Mouse (Mus musculus): Measurements from ENCODE around the gene Cox18. TPM values are rescaled to one million over a fixed set of nuclear protein-coding genes. Genes with fewer than 3 reads are reported as not detected.
A peak's percentile ranks its signal among the peaks of the same experiment; 100 is the strongest.

Gene Cox18
- polyA plus RNA-seq, 1 experiment from 2014 or later, result 36.3 TPM

DNA sequence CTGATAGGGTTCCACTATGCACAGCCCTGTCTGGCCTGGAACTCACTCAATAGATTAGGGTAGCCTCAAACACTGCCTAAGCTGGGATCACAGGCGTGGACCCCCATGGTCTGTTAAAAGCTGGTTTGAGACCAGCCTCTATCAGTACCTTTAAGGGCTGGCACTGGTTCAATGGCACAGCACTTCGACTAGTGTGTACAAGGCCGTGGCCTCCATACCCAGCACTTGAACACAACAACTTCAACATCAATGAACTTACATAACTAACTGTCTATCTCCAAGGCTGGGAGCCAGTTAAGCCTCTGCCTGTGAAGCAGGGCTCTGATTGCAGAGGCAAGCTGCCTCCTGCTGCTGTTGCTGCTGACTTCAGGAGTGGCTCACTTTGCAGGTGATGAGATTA, 6.0 kb downstream of the Cox18 start:
- Histone ChIP-seq H3K27me3 (replicated peaks; ENCODE audit: low read depth, poor library complexity, severe bottlenecking) (no peaks in the 10 kb centered on the region), H3K4me1 (peaks cover 4% of the 10 kb centered on the region), H3K9me3 (no peaks in the 10 kb centered on the region), H3K36me3 (replicated peaks) (peaks cover 76% of the 10 kb centered on the region), H3K27ac (replicated peaks) (no peak overlapping the region), H3K4me3 (no peak overlapping the region)
- no peak for DNase-seq (ENCODE audit: low spot score)
- 95% methylated on average over 3 of the region's 3 CpGs for whole genome bisulfite sequencing

DNA sequence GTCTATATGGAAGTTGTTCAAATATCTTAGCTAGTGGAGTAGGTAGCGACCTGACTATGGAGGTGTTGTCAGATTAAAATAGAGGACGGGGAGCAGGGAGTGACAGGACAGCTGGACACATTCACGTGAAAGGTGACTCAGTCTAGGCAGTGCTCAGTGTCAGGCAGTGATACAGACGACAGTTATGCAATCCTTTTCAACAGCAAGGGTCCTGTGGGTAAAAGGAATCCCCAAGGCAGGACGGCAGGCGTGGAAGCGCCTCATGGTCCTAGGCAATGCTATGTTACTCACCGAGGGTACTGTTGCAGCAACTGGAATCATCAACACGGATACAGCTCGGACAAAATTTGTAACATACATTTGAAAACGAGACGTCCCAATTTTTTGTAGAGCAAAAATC, 6.6 kb downstream of the Cox18 start:
- Histone ChIP-seq H3K27me3 (replicated peaks; ENCODE audit: low read depth, poor library complexity, severe bottlenecking) (no peaks in the 10 kb centered on the region), H3K4me1 (no peaks in the 10 kb centered on the region), H3K36me3 (replicated peaks) (peaks cover 76% of the 10 kb centered on the region), H3K27ac (replicated peaks) (no peak overlapping the region), H3K4me3 (no peak overlapping the region), H3K9me3 (no peaks in the 10 kb centered on the region)
- 94% methylated on average over 12 of the region's 12 CpGs for WGBS
- no peak for DNase-seq (ENCODE audit: low spot score)

DNA sequence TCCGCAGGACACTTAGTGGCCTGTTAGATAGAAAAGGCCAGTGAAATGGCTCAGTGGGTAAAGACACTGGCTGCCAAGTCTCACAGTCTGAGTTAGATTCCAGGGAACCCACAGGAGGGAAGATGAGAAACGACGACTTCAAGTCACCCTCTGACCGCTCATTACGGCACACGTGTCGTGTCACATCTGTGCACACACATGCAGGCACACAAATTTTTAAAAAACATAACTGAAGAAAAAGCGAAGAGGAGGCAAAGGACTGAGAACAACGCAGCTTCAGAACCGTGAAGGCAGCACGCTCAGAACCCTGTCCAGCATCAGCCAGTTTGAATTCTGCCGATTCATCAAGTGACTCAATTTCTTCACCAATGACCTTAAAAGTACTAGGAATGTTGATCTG, 10.4 kb downstream of the Cox18 start:
- H3K9me3 ChIP-seq, result no peaks in the 10 kb centered on the region
- H3K27me3 ChIP-seq (replicated peaks; ENCODE audit: low read depth, poor library complexity, severe bottlenecking), result no peaks in the 10 kb centered on the region
- H3K36me3 ChIP-seq (replicated peaks), result peaks cover 45% of the 10 kb centered on the region
- H3K4me1 ChIP-seq, result no peaks in the 10 kb centered on the region
- WGBS, result 94% methylated on average over 12 of the region's 12 CpGs
- H3K4me3 ChIP-seq, result no peak overlapping the region
- no peak for DNase-seq (ENCODE audit: low spot score)
- no peak overlapping the region for H3K27ac ChIP-seq (replicated peaks)

DNA sequence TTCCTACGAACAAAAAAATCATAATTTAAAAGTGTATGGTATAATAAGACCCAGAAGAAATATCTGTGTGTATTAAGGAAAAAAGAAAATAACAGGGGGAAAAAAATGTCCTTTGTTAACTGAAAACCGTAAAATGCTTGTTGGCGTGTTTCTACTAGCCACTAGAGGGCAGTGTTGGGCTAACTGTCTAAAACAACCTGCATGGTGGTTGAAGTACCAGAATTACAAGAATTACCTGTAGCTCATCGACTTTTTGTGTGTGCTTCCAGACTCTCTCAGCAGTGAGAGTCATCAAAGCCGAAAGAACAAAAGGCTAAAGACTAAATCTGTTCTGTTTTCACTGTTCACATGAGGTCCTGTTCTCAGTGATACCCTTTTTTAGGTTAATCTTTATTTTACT, 20.6 kb downstream of the Cox18 start:
- WGBS, result 24% methylated on average over 5 of the region's 5 CpGs

DNA sequence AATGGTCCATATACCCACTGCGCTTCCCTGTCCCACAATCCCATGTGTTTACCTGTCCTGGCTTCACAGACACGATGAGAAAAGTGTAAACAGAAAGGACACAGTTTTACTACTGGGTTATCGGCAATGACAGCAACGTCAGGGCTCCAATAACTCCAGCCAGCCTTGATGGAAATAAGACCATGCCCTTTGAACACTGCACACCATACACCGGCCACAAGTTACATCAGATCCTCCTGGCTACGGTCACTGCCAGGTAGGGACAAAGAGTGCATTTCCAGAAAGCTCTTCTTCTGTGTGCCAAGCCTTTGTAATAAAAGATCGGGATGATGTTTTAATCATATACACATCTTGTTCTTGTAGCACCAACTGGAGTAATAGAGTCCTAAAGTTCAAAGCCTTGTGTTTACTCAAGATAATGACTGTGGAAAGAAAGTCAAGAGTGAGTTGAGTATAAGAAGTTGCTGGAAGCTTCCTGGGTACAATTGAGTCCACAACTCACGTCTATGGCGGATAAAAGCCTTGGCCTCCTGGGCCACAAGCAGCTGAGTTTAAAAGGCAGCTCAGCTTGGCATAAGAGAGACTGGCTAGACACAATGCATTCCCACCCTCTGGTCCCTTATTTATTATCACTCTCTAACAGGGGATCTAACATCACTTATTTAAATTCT, 21.2 kb downstream of the Cox18 start:
- no peaks in the 10 kb centered on the region for H3K27me3 ChIP-seq (replicated peaks; ENCODE audit: low read depth, poor library complexity, severe bottlenecking)
- WGBS, result 87% methylated on average over 9 of the region's 9 CpGs
- H3K9me3 ChIP-seq, result no peaks in the 10 kb centered on the region
- no peak overlapping the region for H3K4me3 ChIP-seq
- no peaks in the 10 kb centered on the region for H3K36me3 ChIP-seq (replicated peaks)
- H3K4me1 ChIP-seq, result 0 out of 2 replicates have a peak, but pooled peaks cover 8% of the 10 kb centered on the region
- H3K27ac ChIP-seq (replicated peaks), result no peak overlapping the region
- DNase-seq (ENCODE audit: low spot score), result no peak

More for the DNA sequence above, 20.6 kb downstream of the Cox18 start:
- Histone ChIP-seq H3K4me1 (0 out of 2 replicates have a peak, but pooled peaks cover 8% of the 10 kb centered on the region), H3K36me3 (replicated peaks) (no peaks in the 10 kb centered on the region), H3K27me3 (replicated peaks; ENCODE audit: low read depth, poor library complexity, severe bottlenecking) (no peaks in the 10 kb centered on the region), H3K9me3 (no peaks in the 10 kb centered on the region), H3K4me3 (no peak overlapping the region), H3K27ac (replicated peaks) (no peak overlapping the region)
- peak; percentile 32 for DNase-seq (ENCODE audit: low spot score)

DNA sequence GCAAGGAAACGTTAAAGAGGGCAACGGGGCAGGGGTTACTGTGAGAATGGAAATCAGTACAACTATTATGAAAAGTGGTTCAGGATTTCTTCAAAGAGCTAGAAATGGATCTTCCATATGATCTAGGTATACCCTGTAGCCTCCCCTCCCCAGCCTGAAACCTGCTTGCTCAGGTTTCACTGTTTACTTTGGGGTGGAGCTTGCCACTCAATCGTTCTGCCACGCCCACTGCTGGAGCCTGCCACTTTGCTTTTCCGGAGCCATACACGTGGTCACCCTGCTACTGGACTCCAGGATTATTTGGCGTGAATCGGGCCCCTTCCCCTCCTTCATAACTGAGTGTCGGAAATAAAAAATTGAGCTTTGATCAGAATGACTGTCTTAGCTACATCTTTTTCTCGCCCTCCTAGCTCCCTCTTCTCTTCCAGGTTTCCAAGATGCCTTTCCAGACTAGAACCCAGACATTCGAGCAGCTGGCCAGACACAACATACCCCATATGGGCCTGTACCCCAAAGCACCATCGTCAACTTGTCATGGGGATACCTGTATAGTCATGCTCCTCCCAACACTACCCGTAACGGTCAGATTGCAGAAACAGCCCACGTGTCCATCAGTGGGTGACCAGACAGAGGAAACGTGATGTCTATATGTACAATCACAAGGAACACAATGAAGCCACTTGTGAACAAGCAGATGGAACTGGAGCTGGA, 23.7 kb downstream of the Cox18 start:
- Histone ChIP-seq H3K9me3 (no peaks in the 10 kb centered on the region), H3K36me3 (replicated peaks) (no peaks in the 10 kb centered on the region), H3K4me1 (0 out of 2 replicates have a peak, but pooled peaks cover 8% of the 10 kb centered on the region), H3K27me3 (replicated peaks; ENCODE audit: low read depth, poor library complexity, severe bottlenecking) (no peaks in the 10 kb centered on the region), H3K4me3 (no peak overlapping the region), H3K27ac (replicated peaks) (no peak overlapping the region)
- peak; percentile 27 for DNase-seq (ENCODE audit: low spot score)
- WGBS, result 56% methylated on average over 16 of the region's 16 CpGs

DNA sequence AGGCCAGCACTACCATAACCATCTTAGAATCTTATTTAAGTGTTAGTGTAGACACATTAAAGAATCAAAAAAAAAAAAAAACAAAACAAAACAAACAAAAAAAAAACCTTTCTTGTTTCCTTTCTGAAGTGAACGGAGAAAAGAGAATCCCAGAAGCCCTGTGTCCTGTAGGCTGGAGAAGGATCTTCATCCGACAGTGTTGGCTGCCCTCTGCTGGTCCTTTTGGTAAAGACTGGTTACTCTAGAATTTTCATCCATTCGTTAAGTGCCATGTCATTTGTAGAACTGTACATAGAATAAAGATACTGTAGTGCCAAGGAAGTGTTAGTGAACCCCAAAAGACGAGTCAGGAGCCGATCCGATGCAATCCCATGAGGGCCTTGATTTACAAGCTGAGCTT, 29.0 kb downstream of the Cox18 start:
- 36% methylated on average over 6 of the region's 6 CpGs for WGBS
- 0 out of 2 replicates have a peak, but pooled peaks cover 3% of the 10 kb centered on the region for H3K4me1 ChIP-seq
- H3K27me3 ChIP-seq (replicated peaks; ENCODE audit: low read depth, poor library complexity, severe bottlenecking), result no peaks in the 10 kb centered on the region
- H3K27ac ChIP-seq (replicated peaks), result no peak overlapping the region
- peak; percentile 66 for DNase-seq (ENCODE audit: low spot score)
- H3K36me3 ChIP-seq (replicated peaks), result no peaks in the 10 kb centered on the region
- H3K4me3 ChIP-seq, result no peak overlapping the region
- no peaks in the 10 kb centered on the region for H3K9me3 ChIP-seq

DNA sequence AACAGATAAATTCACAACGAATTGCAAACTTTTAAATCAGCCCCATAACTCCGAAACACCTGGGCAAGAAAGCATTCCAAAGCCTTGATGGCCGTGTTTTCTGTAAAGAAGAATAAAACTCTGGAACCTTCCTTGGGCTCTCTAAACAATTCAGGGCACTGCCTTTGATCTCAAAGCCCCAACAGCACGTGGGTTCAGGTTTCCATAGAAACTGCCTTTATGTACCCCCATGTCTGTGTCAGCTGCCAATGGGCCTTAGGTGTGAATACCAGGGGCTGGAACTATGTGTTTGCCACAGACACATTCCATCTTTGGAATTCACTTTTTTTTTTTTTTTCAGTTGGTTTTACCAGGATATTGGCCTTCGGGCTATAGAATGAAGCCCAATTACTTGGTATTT, 41.0 kb downstream of the Cox18 start:
- H3K4me3 ChIP-seq, result no peak overlapping the region
- no peak overlapping the region for H3K27ac ChIP-seq (replicated peaks)
- H3K4me1 ChIP-seq, result no peaks in the 10 kb centered on the region
- 74% methylated on average over 5 of the region's 5 CpGs for whole genome bisulfite sequencing
- no peaks in the 10 kb centered on the region for H3K36me3 ChIP-seq (replicated peaks)
- no peaks in the 10 kb centered on the region for H3K27me3 ChIP-seq (replicated peaks; ENCODE audit: low read depth, poor library complexity, severe bottlenecking)
- H3K9me3 ChIP-seq, result no peaks in the 10 kb centered on the region
- no peak for DNase-seq (ENCODE audit: low spot score)

DNA sequence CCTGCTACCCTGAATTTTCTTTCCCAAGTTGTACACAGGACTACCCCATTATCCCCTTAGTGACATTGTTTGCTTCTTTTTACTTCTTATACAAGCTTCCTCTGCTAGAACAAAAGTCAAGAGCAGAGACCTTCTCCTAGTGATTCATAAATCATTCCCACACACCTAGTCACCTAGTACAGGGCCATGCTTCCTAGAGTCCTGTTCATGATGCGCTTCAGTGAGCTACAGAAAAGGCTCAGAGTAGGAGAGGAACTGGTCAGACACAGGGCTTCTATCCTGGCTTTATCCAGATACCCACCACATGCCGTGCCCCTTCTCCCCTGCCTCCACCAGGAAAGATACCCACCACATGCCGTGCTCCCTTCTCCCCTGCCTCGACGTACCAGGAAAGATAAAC, 44.7 kb downstream of the Cox18 start:
- Histone ChIP-seq H3K36me3 (replicated peaks) (no peaks in the 10 kb centered on the region), H3K27me3 (replicated peaks; ENCODE audit: low read depth, poor library complexity, severe bottlenecking) (no peaks in the 10 kb centered on the region), H3K4me1 (no peaks in the 10 kb centered on the region), H3K9me3 (no peaks in the 10 kb centered on the region), H3K4me3 (no peak overlapping the region), H3K27ac (replicated peaks) (no peak overlapping the region)
- DNase-seq (ENCODE audit: low spot score), result no peak
- WGBS, result 82% methylated on average over 5 of the region's 5 CpGs

DNA sequence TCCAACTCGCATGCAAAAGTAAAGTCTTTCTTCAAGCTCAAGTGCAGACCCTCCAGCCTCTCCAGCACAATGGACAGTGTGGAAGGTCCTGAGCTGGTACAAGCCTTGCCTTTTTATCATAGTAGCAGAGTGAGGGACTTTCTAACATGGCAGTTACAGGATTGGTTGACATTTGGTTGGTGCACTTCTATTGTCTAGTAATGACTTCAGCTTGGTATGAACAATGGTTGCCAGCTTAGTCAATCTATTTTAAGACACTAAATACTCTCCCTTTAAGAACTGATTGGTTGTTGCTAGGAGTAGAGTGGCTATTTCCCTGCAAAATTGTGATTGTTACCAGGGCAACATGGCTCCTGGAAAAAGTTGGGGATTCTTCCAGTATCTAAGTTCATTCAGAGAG, 45.7 kb downstream of the Cox18 start:
- H3K36me3 ChIP-seq (replicated peaks), result no peaks in the 10 kb centered on the region
- 89% methylated on average over 1 of the region's 1 CpGs for WGBS
- no peak overlapping the region for H3K27ac ChIP-seq (replicated peaks)
- no peak overlapping the region for H3K4me3 ChIP-seq
- no peak for DNase-seq (ENCODE audit: low spot score)
- H3K4me1 ChIP-seq, result no peaks in the 10 kb centered on the region
- no peaks in the 10 kb centered on the region for H3K27me3 ChIP-seq (replicated peaks; ENCODE audit: low read depth, poor library complexity, severe bottlenecking)
- H3K9me3 ChIP-seq, result no peaks in the 10 kb centered on the region

Other genes starting within 250 kb of the Cox18 start
- 26.3 and 26.8 TPM in 2 replicates for gene Ankrd17, start 142.6 kb upstream of the Cox18 start, polyA plus RNA-seq (2016; fragmentation: Nextera tagmentation; extraction: Ambion mirVana)
- gene Gm9958, start 143.2 kb upstream of the Cox18 start, polyA plus RNA-seq (2016; fragmentation: Nextera tagmentation; extraction: Ambion mirVana), result 5.2 and 5.3 TPM in 2 replicates
- not detected in 2 replicates for gene Alb, start 236.9 kb upstream of the Cox18 start, polyA plus RNA-seq (2016; fragmentation: Nextera tagmentation; extraction: Ambion mirVana)